Mouse (Mus musculus): ENCODE results near the gene Naa16.

Naa16 gene

GRCm38 (mm10) chr14:79275441-79275840 is 115.1 kb downstream of the Naa16 start:
- DNase-seq (ENCODE audit: low read depth) = no peak

Measured in induced T-regulatory cell, adult 2 months (primary cell).